Mouse (Mus musculus) heart, embryonic 11.5 days (tissue): ENCODE results near the gene Eapp. TPM values are rescaled to one million over a fixed set of nuclear protein-coding genes. Genes with fewer than 3 reads are reported as not detected.
"Not testable (repeated sequence)": the region's sequence is repeated elsewhere in the genome, so short reads cannot be mapped to it uniquely, and the experiment has no call there.

ENCODE experiments used
- ATAC-seq: fragments of 200-750 bp; cut with Nextera tagmentation; replicated peaks from 2 replicates; pipeline ENCODE4 v1.8.0; 2017; ENCODE audit warnings: moderate library complexity; ENCODE audit not compliant: insufficient number of reproducible peaks, low FRiP score, low TSS enrichment
- H3K27ac ChIP-seq: fragments of 300-500 bp; sonication (generic); 2 replicates; pipeline ENCODE4 v1.5.1; 2014; ENCODE audit warnings: mild to moderate bottlenecking, low read depth, low read length
- H3K27me3 ChIP-seq: fragments of 300-500 bp; sonication (generic); 2 replicates; pipeline ENCODE4 v1.6.1; 2014; ENCODE audit warnings: mild to moderate bottlenecking, low read length, mixed read lengths; ENCODE audit not compliant: control insufficient read depth, insufficient read depth
- H3K36me3 ChIP-seq: fragments of 300-500 bp; sonication (generic); 2 replicates; pipeline ENCODE4 v1.6.1; 2014; ENCODE audit warnings: mild to moderate bottlenecking, low read length, moderate library complexity, mixed read lengths; ENCODE audit not compliant: control insufficient read depth, insufficient read depth
- H3K4me1 ChIP-seq: fragments of 300-500 bp; sonication (generic); 2 replicates; pipeline ENCODE4 v1.6.1; 2014; ENCODE audit warnings: low read length; ENCODE audit not compliant: control insufficient read depth, insufficient read depth
- H3K4me2 ChIP-seq: fragments of 300-500 bp; sonication (generic); 2 replicates; pipeline ENCODE4 v1.6.1; 2014; ENCODE audit warnings: mild to moderate bottlenecking, moderate library complexity
- H3K4me3 ChIP-seq: fragments of 300-500 bp; sonication (generic); 2 replicates; pipeline ENCODE4 v1.5.1; 2014; ENCODE audit warnings: low read depth, low read length
- H3K9ac ChIP-seq: fragments of 300-500 bp; sonication (generic); 2 replicates; pipeline ENCODE4 v1.6.1; 2014; ENCODE audit warnings: mild to moderate bottlenecking, low read depth, low read length, moderate library complexity
- H3K9me3 ChIP-seq: fragments of 300-500 bp; sonication (generic); replicated peaks from 2 replicates; pipeline ENCODE4 v1.6.1; 2016; ENCODE audit warnings: low read length; ENCODE audit not compliant: control insufficient read depth
- WGBS: fragments of 180-500 bp; shearing (Covaris S2); extraction: QIAGEN DNeasy Blood & Tissue Kit; methylation state at CpG from one replicate; pipeline ENCODE4 v1.1.7; 2014; ENCODE audit not compliant: insufficient replicate concordance; 5-methylcytosine and 5-hydroxymethylcytosine counted together
- polyA plus RNA-seq: library from polyadenylated mRNA; unstranded; fragments of >200 nt; fragmentation: Nextera tagmentation; extraction: Ambion mirVana; gene quantifications from 2 replicates; pipeline ENCODE4 v1.2.1, GENCODE M21; 2014

The Eapp gene
- polyA plus RNA-seq, 1 experiment from 2014 or later: 49.9 TPM

DNA sequence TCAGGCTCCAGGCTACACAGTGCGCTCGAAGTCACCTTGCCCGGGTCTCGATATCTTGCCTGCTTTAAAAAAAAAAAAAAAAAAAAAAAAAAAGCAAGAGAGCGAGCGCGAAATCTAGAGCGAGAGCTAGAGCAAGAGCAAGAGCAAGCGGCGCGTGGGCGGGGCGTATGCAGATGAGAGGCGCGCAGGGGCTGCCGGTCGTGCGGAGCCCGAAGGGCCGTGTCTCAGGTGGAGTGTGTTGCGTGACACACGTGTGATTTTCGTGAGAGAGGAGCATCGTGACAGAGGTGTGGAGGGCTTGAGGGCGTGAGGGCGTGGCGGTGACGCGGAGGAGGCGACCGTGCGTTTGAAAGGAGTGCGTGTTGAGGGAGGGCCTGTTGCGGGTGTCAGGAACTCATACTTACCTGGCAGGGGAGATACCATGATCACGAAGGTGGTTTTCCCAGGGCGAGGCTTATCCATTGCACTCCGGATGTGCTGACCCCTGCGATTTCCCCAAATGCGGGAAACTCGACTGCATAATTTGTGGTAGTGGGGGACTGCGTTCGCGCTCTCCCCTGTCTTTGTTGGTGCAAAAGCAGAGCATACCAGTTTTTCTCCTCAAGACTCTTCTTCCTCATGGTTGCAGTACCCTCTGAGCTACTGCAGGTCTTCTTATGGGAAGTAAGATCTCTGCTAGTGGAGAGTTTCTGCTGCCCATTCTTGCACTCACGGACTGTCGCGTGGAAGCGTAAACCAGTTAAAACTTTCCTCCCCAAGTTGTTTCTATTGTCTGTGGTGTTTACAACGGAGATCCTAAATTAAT is 18.3 kb upstream of the Eapp start:
- ATAC-seq: peak; percentile 55
- not testable (repeated sequence) for H3K9me3 ChIP-seq, H3K4me2 ChIP-seq, H3K36me3 ChIP-seq, H3K27ac ChIP-seq, H3K9ac ChIP-seq, H3K4me3 ChIP-seq, H3K27me3 ChIP-seq, H3K4me1 ChIP-seq
- 0% methylated on average over 4 of the region's 48 CpGs for WGBS

DNA sequence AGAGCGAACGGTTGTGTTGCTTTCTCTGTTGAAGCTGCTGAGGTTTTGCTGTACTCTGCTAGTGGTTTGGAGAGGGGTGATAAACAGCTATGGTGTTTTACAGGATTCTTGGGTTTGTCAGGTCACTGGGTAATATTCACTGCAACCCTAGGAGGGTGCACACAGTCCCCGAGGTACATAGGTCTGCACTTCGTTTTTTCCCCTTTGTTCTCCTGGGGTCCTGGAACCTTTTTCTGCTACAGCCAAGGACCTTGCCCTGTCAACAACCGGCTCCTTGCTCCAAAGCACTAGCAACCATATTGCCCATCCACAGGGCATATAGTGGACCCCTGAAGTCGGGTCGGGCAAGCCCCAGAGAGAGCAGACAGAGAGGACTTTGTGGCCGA is 14.8 kb upstream of the Eapp start:
- ATAC-seq: peak; percentile 84
- H3K9me3 ChIP-seq, H3K27ac ChIP-seq, H3K36me3 ChIP-seq, H3K27me3 ChIP-seq, H3K4me2 ChIP-seq, H3K9ac ChIP-seq, H3K4me1 ChIP-seq, H3K4me3 ChIP-seq: not testable (repeated sequence)
- 0% methylated on average over 3 of the region's 8 CpGs for WGBS

DNA sequence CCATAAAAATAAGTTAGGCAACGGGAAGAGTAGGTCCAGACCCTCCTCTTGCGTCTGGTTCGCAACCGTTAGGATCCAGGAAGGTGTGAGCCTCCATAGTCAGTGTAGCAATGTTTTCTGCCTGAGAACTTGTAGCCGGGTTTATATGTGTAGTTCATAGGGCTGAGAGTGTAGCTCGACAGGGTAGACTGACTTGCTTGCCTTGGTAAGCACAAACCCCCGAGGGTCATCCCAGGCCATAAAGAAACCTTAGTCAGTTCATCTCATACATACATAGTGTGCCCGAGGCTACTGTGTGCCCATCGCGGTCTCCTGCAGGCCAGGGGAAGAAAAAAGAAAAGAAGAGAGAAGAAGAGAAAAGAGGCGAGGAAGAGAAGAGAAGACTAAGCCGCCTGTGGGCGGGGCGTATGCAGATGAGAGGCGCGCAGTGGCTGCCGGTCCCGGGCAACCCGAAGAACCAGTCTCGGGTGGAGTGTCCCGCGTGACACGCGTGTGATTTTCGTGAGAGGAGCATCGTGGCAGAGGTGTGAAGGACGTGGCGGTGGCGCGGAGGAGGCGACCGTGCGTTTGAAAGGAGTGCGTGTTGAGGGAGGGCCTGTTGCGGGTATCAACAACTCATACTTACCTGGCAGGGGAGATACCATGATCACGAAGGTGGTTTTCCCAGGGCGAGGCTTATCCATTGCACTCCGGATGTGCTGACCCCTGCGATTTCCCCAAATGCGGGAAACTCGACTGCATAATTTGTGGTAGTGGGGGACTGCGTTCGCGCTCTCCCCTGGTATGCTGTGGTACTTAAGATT is 14.2 kb upstream of the Eapp start:
- 1% methylated on average over 11 of the region's 44 CpGs for WGBS
- H3K9ac ChIP-seq, H3K4me1 ChIP-seq, H3K36me3 ChIP-seq, H3K4me2 ChIP-seq, H3K9me3 ChIP-seq, H3K27me3 ChIP-seq, H3K4me3 ChIP-seq, H3K27ac ChIP-seq: not testable (repeated sequence)
- ATAC-seq: peak; percentile 67

DNA sequence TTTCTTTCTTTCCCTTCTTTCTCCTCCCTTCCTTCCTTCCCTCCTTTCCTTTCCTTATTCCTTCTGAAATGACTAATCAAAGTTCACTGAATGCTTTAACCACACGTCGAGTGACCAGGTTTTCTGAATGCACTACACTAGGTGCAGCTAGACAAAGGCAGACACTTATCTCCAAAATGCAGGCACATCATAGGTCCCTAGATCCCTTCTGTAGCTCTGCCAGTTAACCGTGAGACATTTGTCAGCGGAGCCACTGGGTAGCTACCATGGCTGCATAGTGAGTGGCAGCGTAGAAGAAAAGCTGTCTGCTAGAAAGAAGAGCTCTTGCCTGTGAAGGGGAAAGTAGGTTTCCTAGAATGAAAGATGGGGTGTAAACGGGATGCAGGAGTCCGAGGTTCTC is 3.7 kb upstream of the Eapp start:
- Histone ChIP-seq H3K9ac (no peak overlapping the region), H3K9me3 (no peaks in the 10 kb centered on the region), H3K36me3 (no peaks in the 10 kb centered on the region), H3K4me3 (no peak overlapping the region), H3K27me3 (no peaks in the 10 kb centered on the region), H3K4me1 (peaks cover 4% of the 10 kb centered on the region; the same call in 1 of the 2 replicates), H3K27ac (no peak overlapping the region), H3K4me2 (no peak overlapping the region)
- WGBS: 63% methylated on average over 7 of the region's 7 CpGs
- no peak for ATAC-seq

DNA sequence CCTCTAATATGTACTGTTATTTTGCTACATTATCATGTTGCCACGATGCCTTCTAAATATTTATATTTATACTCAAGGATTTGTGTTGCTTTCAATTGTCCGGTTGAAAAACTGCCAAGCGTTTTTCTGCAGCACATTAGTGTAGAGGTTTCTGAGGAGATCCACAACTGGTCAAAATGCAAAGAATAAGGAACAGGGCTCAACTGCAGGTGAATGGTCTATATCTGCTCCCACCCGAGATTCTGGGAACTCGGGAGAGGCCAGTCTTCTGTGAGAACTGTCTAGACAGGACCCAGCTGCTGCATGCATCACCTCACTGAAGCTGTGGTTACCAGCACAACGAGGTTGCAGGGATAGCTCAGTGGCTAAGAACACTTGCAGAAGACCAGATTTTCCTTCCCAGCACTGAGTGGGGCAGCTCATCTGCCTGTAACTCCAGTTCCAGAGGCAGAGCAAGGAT is 2.1 kb upstream of the Eapp start:
- no peak for ATAC-seq
- Histone ChIP-seq H3K9me3 (no peaks in the 10 kb centered on the region), H3K4me3 (no peak overlapping the region), H3K36me3 (no peaks in the 10 kb centered on the region), H3K4me2 (no peak overlapping the region), H3K4me1 (peaks cover 4% of the 10 kb centered on the region; the same call in 1 of the 2 replicates), H3K9ac (no peak overlapping the region), H3K27me3 (no peaks in the 10 kb centered on the region), H3K27ac (peak overlapping the region; percentile 59; the same call in 1 of the 2 replicates)
- WGBS: 52% methylated on average over 6 of the region's 6 CpGs

DNA sequence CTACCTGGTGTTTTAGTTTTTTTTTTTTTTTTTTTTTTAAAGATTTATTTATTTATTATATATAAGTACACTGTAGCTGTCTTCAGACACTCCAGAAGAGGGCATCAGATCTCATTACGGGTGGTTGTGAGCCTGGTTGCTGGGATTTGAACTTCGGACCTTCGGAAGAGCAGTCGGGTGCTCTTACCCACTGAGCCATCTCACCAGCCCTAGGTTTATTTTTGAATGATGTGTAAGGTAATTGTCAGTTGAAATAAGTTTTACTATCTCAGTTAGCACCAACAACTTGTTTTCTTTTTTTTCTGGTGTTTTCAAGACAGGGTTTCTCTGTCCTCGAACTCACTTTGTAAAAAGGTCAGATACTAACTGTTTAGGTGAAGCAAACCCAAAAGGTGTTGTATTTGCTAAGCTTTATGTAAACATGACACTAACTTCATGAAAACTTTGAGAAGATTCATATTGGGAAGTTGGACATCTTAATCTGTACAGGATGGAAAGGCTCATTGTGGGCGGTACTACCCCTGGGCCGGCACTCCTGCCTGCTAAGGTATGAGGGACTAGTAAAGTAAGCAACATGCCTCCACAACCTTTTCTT is 1.4 kb upstream of the Eapp start:
- no peak overlapping the region; the same call in 1 of the 2 replicates for H3K27ac ChIP-seq

DNA sequence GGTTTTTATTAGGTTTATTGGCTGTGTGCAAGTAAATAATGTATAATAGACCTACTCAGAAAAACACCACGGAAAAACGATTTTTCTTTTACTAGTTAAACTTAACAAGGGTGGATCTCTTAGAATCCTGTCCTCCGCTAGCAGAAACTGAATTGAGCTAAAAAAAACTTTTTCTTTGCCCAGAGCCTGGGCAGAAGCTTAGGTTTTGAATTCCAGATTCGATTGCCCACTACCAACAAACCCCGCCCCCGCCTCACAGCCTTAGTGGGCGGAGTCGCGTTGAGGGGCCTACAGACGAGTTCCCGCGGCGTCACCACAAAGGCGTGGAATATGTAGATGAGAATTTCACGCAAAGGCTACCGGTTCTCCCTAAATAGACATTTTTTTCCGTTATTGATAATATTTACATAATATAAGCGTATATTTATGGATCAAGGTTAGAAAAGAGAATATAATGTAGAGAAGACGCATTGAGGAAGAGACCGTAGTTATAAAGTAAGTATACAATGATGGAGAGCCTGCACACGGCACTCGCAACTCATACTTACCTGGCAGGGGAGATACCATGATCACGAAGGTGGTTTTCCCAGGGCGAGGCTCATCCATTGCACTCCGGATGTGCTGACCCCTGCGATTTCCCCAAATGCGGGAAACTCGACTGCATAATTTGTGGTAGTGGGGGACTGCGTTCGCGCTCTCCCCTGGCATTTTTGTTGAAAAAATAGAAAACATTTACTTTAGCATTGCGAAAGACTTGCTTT is 725 bp upstream of the Eapp start:
- H3K9me3 ChIP-seq: no peaks in the 10 kb centered on the region
- H3K4me3 ChIP-seq: peak overlapping the region; percentile 50
- H3K4me1 ChIP-seq: peaks cover 4% of the 10 kb centered on the region; the same call in 1 of the 2 replicates
- whole genome bisulfite sequencing: under 1% methylated on average over 32 of the region's 32 CpGs
- no peaks in the 10 kb centered on the region for H3K36me3 ChIP-seq
- H3K27me3 ChIP-seq: no peaks in the 10 kb centered on the region
- peak; percentile 89 for ATAC-seq
- H3K27ac ChIP-seq: peak overlapping the region; percentile 76
- H3K9ac ChIP-seq: peak overlapping the region; percentile 71
- H3K4me2 ChIP-seq: peak overlapping the region; percentile 77

More for the DNA sequence above, 1.4 kb upstream of the Eapp start:
- H3K27me3 ChIP-seq: no peaks in the 10 kb centered on the region
- H3K36me3 ChIP-seq: no peaks in the 10 kb centered on the region
- no peak for ATAC-seq
- no peaks in the 10 kb centered on the region for H3K9me3 ChIP-seq
- no peak overlapping the region for H3K4me2 ChIP-seq
- peaks cover 4% of the 10 kb centered on the region; the same call in 1 of the 2 replicates for H3K4me1 ChIP-seq
- 9% methylated on average over 7 of the region's 7 CpGs for whole genome bisulfite sequencing
- H3K9ac ChIP-seq: no peak overlapping the region
- H3K4me3 ChIP-seq: no peak overlapping the region
